Mouse (Mus musculus) embryonic facial prominence, embryonic 10.5 days (tissue): ENCODE results near the gene Mrps27. TPM values are rescaled to one million over a fixed set of nuclear protein-coding genes. Genes with fewer than 3 reads are reported as not detected.

Source experiments
- DNase-seq: peaks from one replicate; pipeline ENCODE4 v3.0.0-alpha.2; 2017; ENCODE audit warnings: low spot score
- H3K27ac ChIP-seq: fragments of 300-500 bp; sonication (generic); replicated peaks from 2 replicates; pipeline ENCODE4 v1.5.1; 2016; ENCODE audit warnings: mild to moderate bottlenecking
- H3K27me3 ChIP-seq: fragments of 300-500 bp; sonication (generic); replicated peaks from 2 replicates; pipeline ENCODE4 v1.6.1; 2016; ENCODE audit warnings: low read depth, mild to moderate bottlenecking; ENCODE audit not compliant: poor library complexity, severe bottlenecking
- H3K36me3 ChIP-seq: fragments of 300-500 bp; sonication (generic); replicated peaks from 2 replicates; pipeline ENCODE4 v1.6.1; 2016; ENCODE audit warnings: mild to moderate bottlenecking, moderate library complexity
- H3K4me1 ChIP-seq: fragments of 300-500 bp; sonication (generic); 2 replicates; pipeline ENCODE4 v1.6.1; 2016
- H3K4me3 ChIP-seq: fragments of 300-500 bp; sonication (generic); 2 replicates; pipeline ENCODE4 v1.5.1; 2016; ENCODE audit warnings: mild to moderate bottlenecking, moderate library complexity
- H3K9me3 ChIP-seq: fragments of 300-500 bp; sonication (generic); 2 replicates; pipeline ENCODE4 v1.6.1; 2016; ENCODE audit warnings: mild to moderate bottlenecking
- WGBS: fragments of 180-500 bp; shearing (Covaris S2); methylation state at CpG from one replicate; pipeline ENCODE4 v1.1.7; 2016; 5-methylcytosine and 5-hydroxymethylcytosine counted together
- polyA plus RNA-seq: library from polyadenylated mRNA; unstranded; fragments of >200 nt; fragmentation: Nextera tagmentation; extraction: Ambion mirVana; gene quantifications from 2 replicates; pipeline ENCODE4 v1.2.1, GENCODE M21; 2016

Mrps27 gene
- 82.8 and 88.2 TPM in 2 replicates for polyA plus RNA-seq

GRCm38 (mm10) chr13:99344599-99345575 lies at the start of gene Mrps27, which contains the start of gene Ptcd2:
Gene Mrps27, plus strand, starts transcription at chr13:99344786.
Gene Ptcd2, minus strand, starts transcription at chr13:99344705.
- Histone ChIP-seq H3K27ac (peak within 1 kb of the TSS; percentile 95), H3K4me3 (peak within 1 kb of the TSS; percentile 92), H3K9me3 (no peaks in the 10 kb centered on the region), H3K4me1 (peaks cover 16% of the 10 kb centered on the region), H3K27me3 (no peaks in the 10 kb centered on the region), H3K36me3 (peaks cover 60% of the 10 kb centered on the region)
- WGBS: 3% methylated on average over 39 of the region's 39 CpGs
- peak; percentile 98 for DNase-seq

- 87% methylated on average over 5 of the region's 5 CpGs for WGBS
- no peaks in the 10 kb centered on the region for H3K27me3 ChIP-seq
- H3K9me3 ChIP-seq: no peaks in the 10 kb centered on the region
- H3K4me1 ChIP-seq: 0 out of 2 replicates have a peak, but pooled peaks cover 6% of the 10 kb centered on the region
- H3K36me3 ChIP-seq: no peaks in the 10 kb centered on the region
- no peak overlapping the region for H3K4me3 ChIP-seq
- no peak for DNase-seq
- no peak overlapping the region for H3K27ac ChIP-seq
Measured at GRCm38 (mm10) chr13:99299921-99300320, 44.7 kb upstream of the Mrps27 start.

GRCm38 (mm10) chr13:99303846-99304245 lies 40.7 kb upstream of the Mrps27 start:
- no peaks in the 10 kb centered on the region for H3K36me3 ChIP-seq
- no peak overlapping the region for H3K27ac ChIP-seq
- H3K4me1 ChIP-seq: 0 out of 2 replicates have a peak, but pooled peaks cover 6% of the 10 kb centered on the region
- H3K27me3 ChIP-seq: no peaks in the 10 kb centered on the region
- 90% methylated on average over 5 of the region's 5 CpGs for WGBS
- DNase-seq: no peak
- no peaks in the 10 kb centered on the region for H3K9me3 ChIP-seq
- H3K4me3 ChIP-seq: no peak overlapping the region

- Histone ChIP-seq H3K27me3 (no peaks in the 10 kb centered on the region), H3K9me3 (no peaks in the 10 kb centered on the region), H3K27ac (no peak overlapping the region), H3K4me1 (0 out of 2 replicates have a peak, but pooled peaks cover 3% of the 10 kb centered on the region), H3K4me3 (no peak overlapping the region), H3K36me3 (no peaks in the 10 kb centered on the region)
- WGBS: 72% methylated on average over 11 of the region's 11 CpGs
- no peak for DNase-seq
Measured at GRCm38 (mm10) chr13:99304365-99304764, 40.2 kb upstream of the Mrps27 start.

GRCm38 (mm10) chr13:99305186-99305585 lies 39.4 kb upstream of the Mrps27 start:
- H3K4me1 ChIP-seq: 0 out of 2 replicates have a peak, but pooled peaks cover 3% of the 10 kb centered on the region
- WGBS: 77% methylated on average over 1 of the region's 1 CpGs
- no peak overlapping the region for H3K4me3 ChIP-seq
- H3K27ac ChIP-seq: no peak overlapping the region
- no peaks in the 10 kb centered on the region for H3K27me3 ChIP-seq
- DNase-seq: no peak
- H3K36me3 ChIP-seq: no peaks in the 10 kb centered on the region
- H3K9me3 ChIP-seq: no peaks in the 10 kb centered on the region

- H3K27ac ChIP-seq: no peak overlapping the region
Measured at GRCm38 (mm10) chr13:99306164-99306563, 38.4 kb upstream of the Mrps27 start.

GRCm38 (mm10) chr13:99307930-99308359 lies 36.6 kb upstream of the Mrps27 start:
- no peak overlapping the region for H3K4me3 ChIP-seq

More at GRCm38 (mm10) chr13:99306164-99306563, 38.4 kb upstream of the Mrps27 start:
- Histone ChIP-seq H3K4me1 (0 out of 2 replicates have a peak, but pooled peaks cover 3% of the 10 kb centered on the region), H3K9me3 (no peaks in the 10 kb centered on the region), H3K36me3 (no peaks in the 10 kb centered on the region), H3K27me3 (no peaks in the 10 kb centered on the region), H3K4me3 (no peak overlapping the region)
- 89% methylated on average over 8 of the region's 8 CpGs for WGBS
- DNase-seq: no peak

GRCm38 (mm10) chr13:99308393-99308792 lies 36.2 kb upstream of the Mrps27 start:
- Histone ChIP-seq H3K27me3 (no peaks in the 10 kb centered on the region), H3K4me3 (no peak overlapping the region), H3K9me3 (no peaks in the 10 kb centered on the region), H3K36me3 (no peaks in the 10 kb centered on the region), H3K27ac (no peak overlapping the region), H3K4me1 (0 out of 2 replicates have a peak, but pooled peaks cover 3% of the 10 kb centered on the region)
- no peak for DNase-seq
- 89% methylated on average over 8 of the region's 8 CpGs for WGBS

More at GRCm38 (mm10) chr13:99307930-99308359, 36.6 kb upstream of the Mrps27 start:
- no peaks in the 10 kb centered on the region for H3K9me3 ChIP-seq
- H3K4me1 ChIP-seq: 0 out of 2 replicates have a peak, but pooled peaks cover 3% of the 10 kb centered on the region
- 90% methylated on average over 5 of the region's 5 CpGs for WGBS
- no peak for DNase-seq
- no peak overlapping the region for H3K27ac ChIP-seq
- H3K27me3 ChIP-seq: no peaks in the 10 kb centered on the region
- no peaks in the 10 kb centered on the region for H3K36me3 ChIP-seq

GRCm38 (mm10) chr13:99314098-99314497 lies 30.5 kb upstream of the Mrps27 start:
- WGBS: 90% methylated on average over 5 of the region's 5 CpGs
- no peak overlapping the region for H3K4me3 ChIP-seq
- DNase-seq: no peak
- no peaks in the 10 kb centered on the region for H3K27me3 ChIP-seq
- H3K27ac ChIP-seq: no peak overlapping the region
- H3K4me1 ChIP-seq: 0 out of 2 replicates have a peak, but pooled peaks cover 5% of the 10 kb centered on the region
- H3K9me3 ChIP-seq: no peaks in the 10 kb centered on the region
- H3K36me3 ChIP-seq: peaks cover 2% of the 10 kb centered on the region

GRCm38 (mm10) chr13:99314657-99315181 lies 29.9 kb upstream of the Mrps27 start:
- WGBS: 70% methylated on average over 15 of the region's 15 CpGs
- no peaks in the 10 kb centered on the region for H3K9me3 ChIP-seq
- peaks cover 8% of the 10 kb centered on the region for H3K36me3 ChIP-seq
- no peak for DNase-seq
- H3K4me1 ChIP-seq: 0 out of 2 replicates have a peak, but pooled peaks cover 5% of the 10 kb centered on the region
- H3K27ac ChIP-seq: no peak overlapping the region
- H3K4me3 ChIP-seq: no peak overlapping the region
- no peaks in the 10 kb centered on the region for H3K27me3 ChIP-seq

GRCm38 (mm10) chr13:99316366-99316765 lies 28.2 kb upstream of the Mrps27 start:
- no peaks in the 10 kb centered on the region for H3K9me3 ChIP-seq
- H3K27ac ChIP-seq: no peak overlapping the region
- no peak for DNase-seq
- H3K4me1 ChIP-seq: 0 out of 2 replicates have a peak, but pooled peaks cover 5% of the 10 kb centered on the region
- WGBS: 91% methylated on average over 6 of the region's 6 CpGs
- peaks cover 25% of the 10 kb centered on the region for H3K36me3 ChIP-seq
- H3K4me3 ChIP-seq: no peak overlapping the region
- H3K27me3 ChIP-seq: no peaks in the 10 kb centered on the region

- 54% methylated on average over 4 of the region's 4 CpGs for WGBS
- Histone ChIP-seq H3K9me3 (no peaks in the 10 kb centered on the region), H3K4me1 (0 out of 2 replicates have a peak, but pooled peaks cover 5% of the 10 kb centered on the region), H3K27ac (no peak overlapping the region), H3K36me3 (peaks cover 30% of the 10 kb centered on the region), H3K27me3 (no peaks in the 10 kb centered on the region), H3K4me3 (no peak overlapping the region)
- DNase-seq: peak; percentile 26
Measured at GRCm38 (mm10) chr13:99317058-99317457, 27.5 kb upstream of the Mrps27 start.
